Mouse (Mus musculus): ENCODE measurements around the gene Eif3c. TPM values are rescaled to one million over a fixed set of nuclear protein-coding genes. Genes with fewer than 3 reads are reported as not detected.

The Eif3c gene
- total and polyA plus RNA-seq, 3 experiments: 233 to 819 (median 404) TPM

DNA sequence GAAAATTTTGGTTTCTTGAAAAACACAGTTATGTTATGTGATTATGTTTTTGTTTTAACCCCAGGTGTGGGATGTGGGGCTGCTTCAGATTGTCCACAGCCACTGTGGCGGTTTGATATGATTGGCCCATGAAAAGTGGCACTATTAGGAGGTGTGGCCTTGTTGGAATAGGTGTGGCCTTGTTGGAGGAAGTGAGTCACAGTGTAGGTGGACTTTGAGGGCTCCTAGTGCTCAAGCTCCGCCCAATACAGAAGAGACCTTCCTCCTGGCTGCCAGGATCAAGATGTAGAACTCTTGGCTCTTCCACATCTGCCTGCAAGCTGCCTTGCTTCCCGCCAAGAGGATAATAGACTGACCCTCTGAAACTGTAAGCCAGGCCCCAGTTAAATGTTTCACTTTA, 46.5 kb upstream of the Eif3c start:
- Histone ChIP-seq H3K36me3 (ENCODE audit: control insufficient read depth in 1 of 2, insufficient read depth in 2 of 2, low read length in 2 of 2) (no peaks in the 10 kb centered on the region), H3K79me2 (ENCODE audit: control insufficient read depth, insufficient read depth, low read length, poor library complexity) (no peaks in the 10 kb centered on the region), H3K9me3 (replicated peaks; ENCODE audit: insufficient read depth, low read length) (no peaks in the 10 kb centered on the region), H3K9ac (ENCODE audit: control insufficient read depth, low read depth, low read length, poor library complexity, severe bottlenecking) (no peak overlapping the region), H3K27ac (ENCODE audit: control insufficient read depth, low read depth, low read length) (no peak overlapping the region), H3K4me3 (ENCODE audit: control insufficient read depth in 1 of 2, insufficient read depth in 1 of 2, low read depth in 2 of 2, low read length in 2 of 2) (no peak overlapping the region), H3K4me1 (ENCODE audit: control insufficient read depth in 1 of 2, insufficient read depth in 2 of 2, low read length in 2 of 2) (no peaks in the 10 kb centered on the region), H3K27me3 (ENCODE audit: control insufficient read depth in 1 of 2, insufficient read depth in 2 of 2, low read length in 2 of 2) (no peaks in the 10 kb centered on the region)
- TF ChIP-seq NELFE (IDR thresholded peaks at IDR 0.05; ENCODE audit: low read depth, low read length): no peak
- no peak for TF ChIP-seq HCFC1 (IDR thresholded peaks at IDR 0.05; ENCODE audit: low read depth, low read length)
- DNase-seq (ENCODE audit: low read depth, low spot score): peak; percentile 39

- no peak overlapping the region for H3K27ac ChIP-seq (ENCODE audit: control insufficient read depth, low read depth, low read length)
Measured at GRCm38 (mm10) chr7:126607796-126608195, 41.6 kb upstream of the Eif3c start.

GRCm38 (mm10) chr7:126607064-126607463, 40.9 kb upstream of the Eif3c start:
- TF ChIP-seq BHLHE40 (IDR thresholded peaks at IDR 0.05; ENCODE audit: borderline replicate concordance, low read depth, low read length): no peak
- no peak for TF ChIP-seq CTCF (IDR thresholded peaks at IDR 0.05 in 2 of 3, conservative IDR thresholded peaks at IDR 0.05 in 1 of 3; ENCODE audit: control insufficient read depth in 1 of 3, insufficient read depth in 1 of 3, low read depth in 2 of 3, low read length in 3 of 3, poor library complexity in 1 of 3, severe bottlenecking in 1 of 3)
- no peak for TF ChIP-seq MYC (IDR thresholded peaks at IDR 0.05; ENCODE audit: low read depth, low read length)
- TF ChIP-seq ELF1 (IDR thresholded peaks at IDR 0.05; ENCODE audit: low read depth, low read length): no peak
- no peak for TF ChIP-seq HCFC1 (IDR thresholded peaks at IDR 0.05; ENCODE audit: low read depth, low read length)
- no peak for TF ChIP-seq POLR2AphosphoS5 (IDR thresholded peaks at IDR 0.05; ENCODE audit: borderline replicate concordance, low read depth, low read length)
- no peak for TF ChIP-seq POLR2AphosphoS2 (IDR thresholded peaks at IDR 0.05; ENCODE audit: low read length)
- no peak for TF ChIP-seq E2F4 (IDR thresholded peaks at IDR 0.05; ENCODE audit: borderline replicate concordance, low read depth, low read length)
- TF ChIP-seq GATA1 (IDR thresholded peaks at IDR 0.05; ENCODE audit: low read depth, low read length): no peak
- no peak for TF ChIP-seq SMC3 (IDR thresholded peaks at IDR 0.05; ENCODE audit: low read depth, low read length)
- H3K9me3 ChIP-seq (replicated peaks; ENCODE audit: insufficient read depth, low read length): no peaks in the 10 kb centered on the region
- no peaks in the 10 kb centered on the region for H3K36me3 ChIP-seq (ENCODE audit: control insufficient read depth in 1 of 2, insufficient read depth in 2 of 2, low read length in 2 of 2)
- no peak overlapping the region for H3K27ac ChIP-seq (ENCODE audit: control insufficient read depth, low read depth, low read length)
- no peak overlapping the region for H3K4me3 ChIP-seq (ENCODE audit: control insufficient read depth in 1 of 2, insufficient read depth in 1 of 2, low read depth in 2 of 2, low read length in 2 of 2)
- no peaks in the 10 kb centered on the region for H3K79me2 ChIP-seq (ENCODE audit: control insufficient read depth, insufficient read depth, low read length, poor library complexity)
- DNase-seq (ENCODE audit: low read depth, low spot score): no peak
- no peak overlapping the region for H3K9ac ChIP-seq (ENCODE audit: control insufficient read depth, low read depth, low read length, poor library complexity, severe bottlenecking)
- no peaks in the 10 kb centered on the region for H3K27me3 ChIP-seq (ENCODE audit: control insufficient read depth in 1 of 2, insufficient read depth in 2 of 2, low read length in 2 of 2)
- H3K4me1 ChIP-seq (ENCODE audit: control insufficient read depth in 1 of 2, insufficient read depth in 2 of 2, low read length in 2 of 2): no peaks in the 10 kb centered on the region

More at GRCm38 (mm10) chr7:126607796-126608195, 41.6 kb upstream of the Eif3c start:
- H3K9me3 ChIP-seq (replicated peaks; ENCODE audit: insufficient read depth, low read length): no peaks in the 10 kb centered on the region
- H3K36me3 ChIP-seq (ENCODE audit: control insufficient read depth in 1 of 2, insufficient read depth in 2 of 2, low read length in 2 of 2): no peaks in the 10 kb centered on the region
- TF ChIP-seq CTCF (IDR thresholded peaks at IDR 0.05 in 2 of 3, conservative IDR thresholded peaks at IDR 0.05 in 1 of 3; ENCODE audit: control insufficient read depth in 1 of 3, insufficient read depth in 1 of 3, low read depth in 2 of 3, low read length in 3 of 3, poor library complexity in 1 of 3, severe bottlenecking in 1 of 3): no peak
- TF ChIP-seq MAX (IDR thresholded peaks at IDR 0.05; ENCODE audit: low read length): no peak
- no peak for TF ChIP-seq GATA1 (IDR thresholded peaks at IDR 0.05; ENCODE audit: low read depth, low read length)
- TF ChIP-seq CHD1 (IDR thresholded peaks at IDR 0.05; ENCODE audit: low read depth, low read length): no peak
- no peak for TF ChIP-seq RCOR1 (IDR thresholded peaks at IDR 0.05; ENCODE audit: low read depth, low read length)
- no peak for TF ChIP-seq KAT2A (conservative IDR thresholded peaks at IDR 0.05; ENCODE audit: low read depth, low read length)
- no peak for TF ChIP-seq JUND (IDR thresholded peaks at IDR 0.05; ENCODE audit: low read depth, low read length)
- TF ChIP-seq POLR2AphosphoS5 (IDR thresholded peaks at IDR 0.05; ENCODE audit: borderline replicate concordance, low read depth, low read length): no peak
- no peak for TF ChIP-seq MYC (IDR thresholded peaks at IDR 0.05; ENCODE audit: low read depth, low read length)
- no peak for TF ChIP-seq ZC3H11A (IDR thresholded peaks at IDR 0.05; ENCODE audit: low read depth, low read length)
- TF ChIP-seq ZKSCAN1 (IDR thresholded peaks at IDR 0.05; ENCODE audit: low read depth, low read length): no peak
- no peak for TF ChIP-seq USF2 (IDR thresholded peaks at IDR 0.05; ENCODE audit: borderline replicate concordance in 1 of 2, insufficient read depth in 1 of 2, low read depth in 1 of 2, low read length in 2 of 2)
- no peak for DNase-seq (ENCODE audit: low read depth, low spot score)
- H3K4me3 ChIP-seq (ENCODE audit: control insufficient read depth in 1 of 2, insufficient read depth in 1 of 2, low read depth in 2 of 2, low read length in 2 of 2): no peak overlapping the region
- H3K4me1 ChIP-seq (ENCODE audit: control insufficient read depth in 1 of 2, insufficient read depth in 2 of 2, low read length in 2 of 2): no peaks in the 10 kb centered on the region
- H3K27me3 ChIP-seq (ENCODE audit: control insufficient read depth in 1 of 2, insufficient read depth in 2 of 2, low read length in 2 of 2): no peaks in the 10 kb centered on the region
- H3K9ac ChIP-seq (ENCODE audit: control insufficient read depth, low read depth, low read length, poor library complexity, severe bottlenecking): no peak overlapping the region
- H3K79me2 ChIP-seq (ENCODE audit: control insufficient read depth, insufficient read depth, low read length, poor library complexity): no peaks in the 10 kb centered on the region

Data from MEL (cell line).